Mouse (Mus musculus) brain, embryonic 14.5 days (tissue): ENCODE data around the gene Lck. TPM values are rescaled to one million over a fixed set of nuclear protein-coding genes. Genes with fewer than 3 reads are reported as not detected.

Source experiments
- DNase-seq: peaks from one replicate; pipeline ENCODE4 v3.0.0-alpha.2; 2011; ENCODE audit warnings: low read depth
- CTCF ChIP-seq: fragments of 200-500 bp; IDR thresholded peaks from 2 replicates; pipeline ENCODE4 v1.5.1; 2012; ENCODE audit warnings: inconsistent platforms, mild to moderate bottlenecking, moderate library complexity, borderline replicate concordance; ENCODE audit not compliant: insufficient read depth, insufficient read length; ENCODE audit errors: extremely low read depth
- POLR2A ChIP-seq: fragments of 200-500 bp; IDR thresholded peaks from 2 replicates; pipeline ENCODE4 v1.6.1; 2012; ENCODE audit warnings: mild to moderate bottlenecking, inconsistent platforms, borderline replicate concordance; ENCODE audit not compliant: poor library complexity, insufficient read depth, insufficient read length, severe bottlenecking; ENCODE audit errors: extremely low read depth
- polyA plus RNA-seq: library from polyadenylated mRNA; depleted of rRNA; stranded (reverse); fragments of >200 nt; gene quantifications from 2 replicates; pipeline ENCODE4 v1.2.3, GENCODE M21; 2012

Lck gene
- polyA plus RNA-seq, 1 experiment = 9.9 TPM

DNA sequence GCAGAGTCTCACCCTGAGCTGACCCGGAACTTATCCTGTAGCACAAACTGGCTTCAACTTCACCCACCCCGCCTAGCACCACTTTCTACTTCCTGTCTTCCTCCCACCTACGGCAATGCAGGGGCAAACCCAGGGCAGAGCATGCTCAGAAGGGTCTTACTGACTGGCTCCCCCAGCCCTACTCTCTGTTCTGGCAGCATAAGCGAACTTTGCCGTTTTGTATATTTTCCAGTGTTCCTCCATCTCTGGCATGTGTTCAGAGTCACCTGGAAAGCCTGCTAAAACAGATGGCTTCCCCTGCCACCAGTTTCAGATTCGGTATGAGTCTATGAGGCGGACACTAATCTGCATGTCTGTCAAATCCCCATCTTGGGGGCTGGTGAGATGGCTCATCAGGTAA, 6.9 kb upstream of the Lck start:
- peak; percentile 38 for DNase-seq
- TF ChIP-seq CTCF (no peak), POLR2A (no peak)

DNA sequence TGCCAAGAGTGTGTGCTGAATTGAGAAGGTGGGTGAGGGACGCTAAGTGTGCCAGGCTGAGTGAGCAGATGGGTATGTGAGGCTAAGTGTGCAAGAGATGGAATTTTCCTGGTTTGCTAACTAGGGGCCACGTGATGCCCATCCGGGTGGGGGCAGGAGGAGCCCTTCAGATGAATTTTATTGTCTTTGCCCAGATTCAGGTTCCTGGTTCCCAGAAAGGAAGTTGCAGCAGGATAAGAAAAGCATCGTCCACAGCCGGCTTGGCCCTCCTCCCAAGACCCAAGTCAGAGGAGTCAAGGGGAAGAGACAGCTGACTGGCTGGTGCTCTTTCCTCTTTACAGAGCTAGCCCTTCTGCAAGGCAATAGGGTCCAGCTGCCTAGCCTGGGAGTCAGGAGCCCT, 5.0 kb upstream of the Lck start, which contains the start of gene Fam167b:
Gene Fam167b, minus strand, starts transcription at position 84 of the 400 bp plus-strand sequence.
- DNase-seq = no peak
- no peak for TF ChIP-seq POLR2A
- no peak for TF ChIP-seq CTCF

DNA sequence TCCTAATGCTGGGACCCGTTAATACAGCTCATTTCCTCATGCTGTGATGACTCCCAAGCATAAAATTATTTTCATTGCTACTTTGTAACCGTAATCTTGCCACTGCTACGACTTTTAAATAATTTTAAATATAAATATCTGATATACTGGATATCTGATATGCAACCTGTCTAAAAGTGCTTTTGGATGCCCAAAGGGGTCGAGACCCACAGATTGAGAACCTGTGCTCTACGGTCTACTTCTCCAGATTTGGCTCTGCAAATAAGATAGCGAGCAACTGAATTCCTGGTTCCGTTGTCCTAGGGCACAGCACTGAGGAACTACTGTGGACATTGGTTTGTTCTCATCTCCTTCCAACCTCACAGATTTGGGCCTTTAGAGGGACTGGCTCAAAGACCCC, 4.2 kb upstream of the Lck start:
- DNase-seq = no peak
- TF ChIP-seq POLR2A = no peak
- TF ChIP-seq CTCF = no peak

DNA sequence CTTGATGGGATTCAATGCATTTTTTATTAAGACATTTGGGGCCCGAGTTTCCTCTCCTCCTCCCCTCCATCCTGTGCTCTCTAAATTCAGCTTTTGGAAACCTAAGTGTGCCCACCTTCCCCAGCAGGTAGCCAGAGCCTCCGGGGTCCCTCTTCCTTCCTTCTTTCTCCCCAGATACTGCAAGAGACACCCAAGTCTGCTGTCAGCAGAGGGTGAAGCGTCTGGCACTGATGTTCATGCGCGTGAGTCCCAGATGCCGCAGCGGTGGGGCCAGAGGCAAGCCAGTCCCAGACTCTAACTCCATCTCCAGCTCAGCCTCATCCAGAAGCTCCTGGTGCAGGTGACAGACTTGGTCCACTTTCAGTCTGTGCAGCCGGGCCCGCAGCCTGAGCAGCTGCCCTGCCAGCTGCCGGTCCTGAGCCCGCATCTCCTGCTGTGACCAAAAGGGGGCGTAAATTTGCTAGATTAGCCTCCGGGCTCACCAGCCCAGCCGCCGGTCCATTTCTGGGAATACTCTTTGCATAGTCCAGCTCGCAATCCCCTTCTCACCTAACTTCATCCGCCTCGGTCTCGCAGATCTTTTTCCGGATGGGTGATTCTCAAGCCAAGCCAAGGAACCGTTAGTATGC, 3.5 kb upstream of the Lck start:
- TF ChIP-seq POLR2A (no peak), CTCF (peak; percentile 54; the same call in 1 of the 2 replicates)
- peak; percentile 69 for DNase-seq

DNA sequence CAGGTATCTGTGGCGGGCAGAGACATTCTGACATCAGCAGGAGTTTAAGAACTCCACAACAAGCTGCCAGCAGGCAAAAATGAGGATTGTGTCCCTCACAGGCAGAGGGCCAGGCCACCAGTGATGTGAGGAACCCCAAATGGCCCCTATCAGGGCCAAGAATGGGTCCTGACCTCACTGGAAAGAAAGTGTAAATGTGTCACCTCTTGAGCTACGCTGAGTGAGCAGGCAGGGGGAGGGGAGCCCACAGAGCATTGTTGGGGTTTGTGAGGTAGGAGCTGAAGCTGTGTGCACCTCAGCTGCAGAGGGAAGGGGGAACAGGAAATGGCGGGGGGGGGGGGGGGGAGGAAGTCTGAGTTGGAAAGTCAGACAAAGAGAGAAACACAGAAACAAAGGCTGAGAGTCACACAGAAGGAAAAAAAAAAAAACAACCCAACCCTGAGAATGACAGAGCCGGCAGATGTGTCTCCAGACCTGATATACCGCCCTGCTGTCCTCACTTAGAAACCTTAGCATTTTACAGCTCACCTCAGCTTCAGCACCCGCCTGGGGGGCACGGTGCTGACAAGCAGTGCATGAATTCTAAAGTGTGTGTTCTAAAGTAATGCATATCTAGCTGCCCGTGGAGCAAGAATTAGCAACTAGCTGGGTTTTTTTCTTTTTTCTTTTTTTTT, 1.9 kb upstream of the Lck start:
- no peak for DNase-seq
- no peak for TF ChIP-seq POLR2A
- no peak for TF ChIP-seq CTCF

DNA sequence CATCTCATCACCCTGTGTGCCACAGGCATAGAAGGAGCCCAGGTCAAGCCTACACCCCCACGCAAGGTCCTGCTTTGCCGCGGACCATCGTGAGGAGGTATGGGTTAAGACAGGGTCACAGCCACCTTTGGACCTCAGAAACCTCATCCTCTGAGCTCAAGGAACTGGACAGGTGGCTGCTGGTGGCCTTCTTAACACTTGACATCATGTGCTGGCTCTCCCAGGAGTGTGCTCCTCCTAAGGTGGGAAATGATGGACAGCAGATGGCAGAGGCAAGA, 409 bp downstream of the Lck start:
- no peak for DNase-seq
- TF ChIP-seq CTCF = no peak
- TF ChIP-seq POLR2A = no peak

DNA sequence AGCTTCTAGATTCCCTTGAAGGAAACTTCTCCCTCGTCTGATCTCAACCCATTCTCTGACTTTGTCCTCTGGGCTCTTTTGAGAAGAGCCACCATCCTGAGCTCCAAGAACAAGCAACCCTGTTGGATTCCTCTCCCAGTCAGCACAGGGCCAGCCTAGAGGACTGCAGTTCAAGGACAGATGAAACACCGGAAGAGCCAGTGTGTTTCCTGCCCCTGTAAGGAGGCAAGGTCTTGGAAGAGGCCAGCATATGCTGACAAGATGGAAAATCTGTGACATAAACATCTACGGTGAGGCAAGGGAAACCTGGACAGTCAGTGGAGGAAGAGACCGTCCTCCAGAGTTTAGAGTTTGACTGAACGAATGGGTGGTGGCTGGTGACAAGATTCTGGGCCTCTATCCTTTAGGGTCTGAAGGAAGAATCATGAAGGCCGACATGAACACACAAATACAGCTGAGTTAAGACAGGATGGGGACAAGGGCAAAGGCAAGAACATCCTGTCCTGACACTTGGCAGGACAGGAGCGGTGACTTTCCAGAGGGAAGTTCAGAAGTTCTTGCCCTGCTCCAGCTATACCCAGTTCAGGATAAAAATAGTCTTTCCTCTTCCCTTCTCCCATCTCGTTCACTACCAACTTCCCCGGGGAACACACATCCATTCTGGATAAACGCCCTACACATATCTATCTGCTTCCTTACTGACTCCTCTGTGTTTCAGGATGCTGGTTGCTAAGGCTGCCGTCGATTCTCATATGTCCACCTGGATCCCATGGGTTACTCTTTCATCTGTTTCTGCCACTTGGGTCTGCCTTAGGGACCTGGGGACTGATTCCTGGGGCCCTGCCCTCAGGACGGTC, 977 bp downstream of the Lck start:
- TF ChIP-seq CTCF (no peak), POLR2A (no peak)
- no peak for DNase-seq

DNA sequence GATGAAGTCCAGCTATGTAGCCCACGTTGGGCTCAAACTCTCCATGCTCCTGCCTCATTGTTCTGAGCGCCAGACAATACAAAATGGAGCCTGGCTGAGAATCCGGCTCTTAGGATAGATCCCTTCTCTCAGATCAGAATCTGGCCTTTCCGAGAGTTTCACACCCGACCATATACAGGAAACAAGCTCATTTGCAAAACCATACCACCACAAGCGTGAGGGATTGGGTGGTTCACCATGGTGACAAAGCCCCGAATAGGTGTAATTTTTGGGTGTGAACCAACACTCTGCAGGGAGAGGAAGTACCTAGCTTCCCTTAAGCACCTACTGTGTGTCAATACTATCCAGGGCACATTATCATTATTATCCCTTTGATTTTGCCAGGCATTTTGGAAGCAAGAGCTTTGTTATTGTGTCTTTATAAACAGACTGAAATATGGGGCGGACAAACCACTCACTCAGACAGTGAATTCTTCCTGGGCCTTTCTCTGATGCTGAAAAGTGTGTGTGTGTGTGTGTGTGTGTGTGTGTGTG, 1.8 kb downstream of the Lck start:
- DNase-seq = no peak
- TF ChIP-seq CTCF (no peak), POLR2A (no peak)

DNA sequence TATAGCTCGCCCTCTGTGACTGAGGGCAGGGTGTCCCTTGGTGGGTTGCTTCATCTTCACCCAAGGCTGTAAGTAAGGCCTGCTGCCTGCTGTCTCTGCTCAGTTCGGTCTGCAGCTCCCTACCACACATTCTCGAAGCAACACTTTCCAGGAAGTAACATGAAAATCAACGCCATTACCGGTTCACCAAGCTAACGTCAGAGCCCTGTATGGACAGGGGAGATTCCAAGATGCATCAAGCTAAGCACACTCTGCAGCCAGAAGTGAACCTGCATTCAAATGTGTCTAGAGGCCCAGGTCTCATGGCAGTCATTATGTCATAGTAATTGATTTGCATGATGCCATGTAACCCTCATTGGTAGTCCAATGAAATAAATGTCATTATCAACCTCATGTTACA, 3.4 kb downstream of the Lck start:
- DNase-seq = no peak
- TF ChIP-seq CTCF (no peak), POLR2A (no peak)

DNA sequence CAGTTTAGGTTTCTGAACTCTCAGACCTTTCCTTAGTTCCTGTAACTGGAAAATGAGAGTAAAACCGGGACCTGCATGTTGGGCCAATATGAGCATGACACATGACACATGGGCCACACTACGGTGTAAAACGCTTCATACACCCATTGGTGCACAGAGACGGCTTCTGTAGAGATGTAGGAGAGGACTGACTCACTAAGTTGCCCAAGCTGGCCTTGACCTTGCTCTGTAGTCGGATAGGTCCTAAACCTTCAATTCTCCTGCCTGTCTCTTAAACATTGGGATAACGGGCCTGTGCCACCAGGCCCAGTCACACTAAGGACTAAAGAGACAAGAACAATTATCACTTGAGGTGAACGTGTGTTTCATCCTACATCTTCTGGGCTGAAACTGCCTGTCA, 5.1 kb downstream of the Lck start:
- no peak for DNase-seq
- TF ChIP-seq CTCF (no peak), POLR2A (no peak)

DNA sequence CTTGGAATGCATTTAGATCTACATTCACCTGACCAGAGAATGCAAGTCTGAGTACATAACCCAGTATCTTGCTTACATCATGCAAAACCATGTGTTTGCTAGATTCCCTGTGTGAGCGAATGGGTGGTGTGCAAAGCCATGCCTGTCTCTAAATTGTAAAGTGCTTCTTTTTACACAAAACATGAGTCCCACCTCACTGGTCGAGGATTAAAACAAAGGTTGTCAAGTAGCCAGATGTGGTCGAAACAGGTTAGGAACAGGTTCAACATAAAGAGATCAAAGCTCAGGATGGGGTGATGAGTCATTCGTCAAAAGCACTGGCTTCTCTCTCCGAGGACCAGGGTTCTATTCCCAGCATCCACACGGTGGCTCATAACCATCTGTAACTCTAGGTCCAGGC, 8.3 kb downstream of the Lck start:
- DNase-seq = no peak
- TF ChIP-seq POLR2A = no peak
- no peak for TF ChIP-seq CTCF
